Mouse (Mus musculus) monocyte, adult 2 months (primary cell): ENCODE results near the gene Myo9a.
"Not testable (repeated sequence)": the region's sequence is repeated elsewhere in the genome, so short reads cannot be mapped to it uniquely, and the experiment has no call there.

Source experiments
- DNase-seq, 2 experiments: peaks; one replicate each; pipeline ENCODE4 v3.0.0; 2022; ENCODE audit warnings: low spot score in 2 of 2, low read depth in 1 of 2

Myo9a gene

DNA sequence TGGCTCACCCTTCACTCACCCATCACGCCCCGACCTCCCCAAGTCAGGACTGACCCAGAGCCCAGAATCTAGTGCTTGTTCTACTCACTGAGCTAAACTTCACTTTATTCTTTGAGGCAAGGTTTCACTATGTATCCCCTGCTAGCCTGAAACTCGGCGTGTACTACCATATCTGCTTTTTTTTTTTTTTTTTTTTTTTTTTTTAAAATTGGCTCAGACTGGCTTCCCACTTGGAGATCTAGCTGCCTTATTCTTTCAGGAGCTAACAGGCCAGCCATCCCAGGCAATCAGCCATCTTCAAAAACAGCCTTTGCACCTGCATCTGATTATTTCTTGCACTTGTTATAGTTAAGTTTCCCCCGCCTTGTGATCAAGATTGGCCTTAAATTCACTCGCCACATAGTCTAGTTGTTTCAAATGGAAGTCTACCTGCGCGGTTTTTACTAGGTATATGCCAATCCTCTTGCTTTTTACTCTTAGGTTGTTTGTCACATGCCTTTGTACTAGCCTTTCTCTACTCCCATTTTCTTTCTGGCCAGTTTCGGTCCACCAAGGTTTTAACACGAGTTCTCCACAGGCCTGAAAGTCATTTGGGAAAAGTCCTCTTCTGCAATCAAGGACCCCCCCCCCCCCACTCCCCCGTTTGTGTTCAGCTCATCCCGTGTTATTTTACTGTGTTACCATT lies 973 bp upstream of the Myo9a start:
- no peak for DNase-seq

DNA sequence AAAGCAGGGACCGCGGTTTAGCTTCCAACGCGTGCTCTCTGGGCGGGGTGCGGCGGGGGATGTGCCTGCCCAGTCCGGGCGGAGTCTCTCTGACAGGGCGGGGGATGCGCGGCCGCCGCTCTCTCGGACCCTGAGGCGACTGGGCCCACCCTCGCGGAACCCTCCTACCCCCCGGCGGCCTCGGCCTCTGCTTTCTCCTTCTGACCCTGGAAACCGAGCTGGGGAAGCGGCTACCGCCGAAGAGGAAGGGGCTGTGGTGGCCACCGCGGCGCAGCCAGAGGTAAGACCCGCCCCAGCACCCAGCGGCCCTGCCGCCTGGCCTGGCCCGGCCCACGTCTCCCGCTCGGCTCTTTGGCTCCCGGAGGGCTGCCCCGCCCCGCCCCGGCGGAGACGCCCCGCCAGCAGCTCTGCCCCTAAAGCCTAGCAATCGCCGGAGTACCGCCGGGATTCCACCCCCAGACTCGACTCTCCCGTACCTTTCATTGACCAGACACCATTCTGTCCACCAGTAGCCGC lies 428 bp downstream of the Myo9a start:
- no peak for DNase-seq

DNA sequence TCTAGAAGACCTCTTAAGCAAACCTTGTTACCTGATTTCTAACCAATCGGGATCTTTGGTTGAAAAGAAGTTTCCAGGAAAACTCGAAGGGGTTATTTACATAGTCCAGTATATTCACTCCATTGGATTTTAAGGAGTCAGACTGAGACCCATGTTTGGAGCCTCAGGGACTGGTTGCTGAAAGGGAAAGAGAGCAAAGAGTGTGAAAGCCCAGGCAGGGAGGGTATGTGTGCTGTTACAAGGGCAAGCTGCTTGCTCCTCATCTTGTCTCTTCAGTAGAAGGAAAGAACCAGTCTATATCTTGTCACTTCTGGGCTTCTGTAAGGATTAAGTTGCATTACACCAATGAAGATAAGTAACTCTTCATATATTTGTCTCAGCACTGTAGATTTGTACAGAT lies 1.3 kb downstream of the Myo9a start:
- DNase-seq: no peak

DNA sequence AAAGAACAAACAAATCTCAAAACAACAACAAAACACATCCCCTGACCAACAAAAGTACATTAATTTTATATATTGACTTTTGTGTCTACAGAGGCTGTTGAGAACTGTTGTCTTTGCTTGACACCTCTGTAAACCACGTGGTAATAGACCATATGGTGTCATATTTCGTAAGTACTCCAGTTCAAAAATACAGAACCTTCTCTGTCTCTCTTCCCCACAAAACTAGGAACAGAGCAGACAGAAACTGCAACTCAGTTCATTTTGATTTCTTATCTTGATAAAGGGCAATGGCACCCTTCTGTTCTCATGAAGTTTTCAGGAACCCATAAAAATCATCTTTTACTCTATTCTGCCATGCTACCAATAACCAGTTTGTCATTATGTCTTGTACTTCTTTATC lies 4.5 kb downstream of the Myo9a start:
- no peak for DNase-seq

DNA sequence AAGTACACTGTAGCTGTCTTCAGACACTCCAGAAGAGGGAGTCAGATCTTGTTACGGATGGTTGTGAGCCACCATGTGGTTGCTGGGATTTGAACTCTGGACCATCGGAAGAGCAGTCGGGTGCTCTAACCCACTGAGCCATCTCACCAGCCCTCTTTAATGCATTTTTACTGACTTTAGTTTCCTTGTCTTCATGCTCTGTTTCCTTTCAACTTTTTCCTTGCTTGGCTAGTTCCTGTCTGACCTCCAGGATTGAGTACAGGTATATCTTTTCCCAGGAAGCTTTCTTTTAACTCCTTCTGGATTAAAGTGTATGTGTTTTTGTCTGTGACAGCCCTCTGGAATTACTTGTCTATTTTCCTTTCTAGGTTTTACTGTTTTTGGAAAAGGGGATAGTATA lies 6.3 kb downstream of the Myo9a start:
- not testable (repeated sequence) for DNase-seq

DNA sequence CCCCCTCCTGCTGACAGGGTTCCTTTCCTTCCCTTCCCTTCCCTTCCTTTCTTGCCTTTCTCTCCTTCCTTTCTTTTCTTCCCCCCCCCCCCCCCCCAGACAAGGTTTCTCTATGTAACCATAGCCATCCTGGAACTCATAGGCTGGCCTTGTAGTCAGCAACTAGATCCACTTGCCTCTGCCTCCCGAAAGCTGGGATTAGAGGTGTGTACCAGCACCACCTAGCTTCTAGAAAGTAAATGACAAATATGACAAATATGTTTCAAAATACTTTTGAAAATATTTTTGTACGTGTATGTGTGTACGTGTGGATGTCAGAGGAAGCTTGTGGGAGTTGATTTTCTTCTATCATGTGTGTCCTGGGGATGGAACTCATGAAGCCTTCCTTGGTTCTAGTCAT lies 9.8 kb downstream of the Myo9a start:
- DNase-seq: no peak

DNA sequence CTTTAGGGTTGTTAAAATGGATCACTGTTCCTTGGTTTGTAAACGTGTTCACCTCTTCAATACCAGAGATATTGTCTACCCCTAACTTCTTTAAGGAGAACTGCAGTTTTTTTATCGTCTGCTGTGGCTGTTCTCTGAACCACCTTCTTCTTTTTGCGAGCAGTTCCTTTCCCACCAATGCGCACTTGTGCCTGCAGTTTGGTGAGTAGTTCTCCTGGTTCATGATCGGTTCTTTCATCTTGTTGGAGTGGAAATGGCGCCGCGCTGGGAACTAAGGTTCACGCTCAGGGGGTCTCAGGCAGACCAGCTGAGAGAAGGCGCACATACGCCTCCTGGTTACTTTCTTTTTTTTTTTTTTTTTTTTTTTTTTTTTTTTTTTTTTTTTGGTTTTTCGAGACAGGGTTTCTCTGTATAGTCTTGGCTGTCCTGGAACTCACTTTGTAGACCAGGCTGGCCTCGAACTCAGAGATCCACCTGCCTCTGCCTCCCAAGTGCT lies 16.3 kb downstream of the Myo9a start:
- DNase-seq: not testable (repeated sequence)

DNA sequence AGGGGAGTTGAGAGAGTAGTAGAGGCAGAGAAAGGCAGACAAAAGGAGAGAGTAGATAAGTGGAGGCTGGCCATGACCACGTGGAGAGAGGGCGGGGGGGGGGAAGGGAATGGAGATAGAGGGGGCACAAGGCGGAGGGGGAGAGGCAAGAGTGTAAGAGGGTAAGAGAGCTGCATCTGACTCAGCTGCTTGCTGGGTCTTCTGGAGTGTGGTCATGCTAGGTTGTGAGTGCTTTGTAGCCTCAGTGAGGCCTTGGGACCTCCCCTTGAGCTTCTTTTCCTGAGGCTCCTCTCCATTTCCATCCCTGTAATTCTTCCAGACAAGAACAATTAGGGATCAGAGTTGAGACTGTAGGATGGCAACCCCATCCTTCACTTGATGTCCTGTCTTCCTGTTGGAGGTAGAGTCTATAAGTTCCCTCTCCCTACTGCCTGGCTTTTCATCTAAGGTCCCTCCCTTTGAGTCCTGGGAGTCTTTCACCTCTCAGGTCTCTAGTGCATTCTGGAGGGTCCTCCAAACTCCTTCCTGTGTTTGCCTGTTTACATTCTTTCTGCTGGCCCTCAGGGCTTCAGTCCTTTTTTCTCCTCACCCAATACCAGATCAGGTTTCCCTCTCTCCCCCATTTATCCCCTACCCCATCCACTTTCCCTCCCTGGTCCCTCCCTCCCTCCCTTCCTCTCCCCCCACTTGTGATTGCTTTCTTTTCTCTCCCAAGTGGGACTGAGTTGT lies 55.5 kb downstream of the Myo9a start:
- DNase-seq: not testable (repeated sequence)

DNA sequence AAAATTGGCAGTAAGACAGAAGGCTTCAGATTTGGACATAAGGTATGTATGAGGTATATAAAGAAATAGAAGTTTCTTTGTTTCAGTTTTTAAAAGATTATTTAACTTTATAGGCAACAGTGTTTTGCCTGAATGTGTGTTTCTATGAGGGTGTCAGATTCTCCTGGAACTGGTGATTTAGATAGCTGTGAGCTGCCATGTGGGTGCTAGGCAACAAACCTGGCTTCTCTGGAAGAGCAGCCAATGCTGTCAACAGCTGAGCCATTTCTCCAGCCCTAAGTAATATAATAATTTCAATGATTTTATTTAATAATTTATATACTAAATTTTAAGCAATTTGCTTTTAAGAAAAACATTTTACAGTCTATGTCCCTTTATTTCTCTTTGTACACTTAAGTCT lies 133.9 kb downstream of the Myo9a start:
- no peak for DNase-seq

DNA sequence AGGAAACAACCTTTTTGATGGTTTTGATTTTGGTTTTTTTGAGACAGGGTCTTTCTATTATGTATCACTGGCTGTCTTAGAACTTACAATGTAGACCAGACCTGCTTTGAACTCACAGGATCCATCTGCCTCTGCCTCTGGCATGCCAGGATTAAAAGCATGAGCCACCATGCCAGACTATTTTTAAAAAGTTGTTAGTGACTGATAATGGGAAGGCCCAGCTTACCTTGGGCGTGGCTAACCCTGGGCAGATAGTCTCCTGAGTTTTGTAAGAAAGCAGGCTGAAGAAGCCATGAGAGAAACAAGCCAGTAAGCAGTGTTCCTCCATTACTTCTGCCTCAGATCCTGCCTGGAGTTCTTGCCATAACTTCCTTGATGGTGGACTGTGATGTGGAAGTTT lies 152.7 kb downstream of the Myo9a start:
- no peak for DNase-seq

DNA sequence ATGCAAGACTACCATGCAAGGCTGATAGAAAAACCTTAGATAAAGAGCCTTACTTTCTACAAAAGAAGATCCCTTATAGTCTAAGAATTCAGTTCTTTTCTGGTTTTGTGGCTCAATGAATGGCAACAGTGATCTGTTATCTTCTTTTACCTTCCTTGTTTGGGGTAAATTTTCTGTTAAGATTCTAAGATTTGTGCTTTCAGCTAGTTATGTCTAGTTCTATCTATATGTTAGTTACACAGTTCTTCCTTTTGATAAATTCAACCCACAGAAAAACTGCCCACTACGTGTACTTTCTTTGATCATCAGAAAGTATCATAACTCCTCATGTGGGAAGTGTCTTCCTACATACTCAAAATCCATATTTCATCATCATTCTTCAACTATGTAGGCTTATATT lies 164.1 kb downstream of the Myo9a start:
- DNase-seq: no peak

DNA sequence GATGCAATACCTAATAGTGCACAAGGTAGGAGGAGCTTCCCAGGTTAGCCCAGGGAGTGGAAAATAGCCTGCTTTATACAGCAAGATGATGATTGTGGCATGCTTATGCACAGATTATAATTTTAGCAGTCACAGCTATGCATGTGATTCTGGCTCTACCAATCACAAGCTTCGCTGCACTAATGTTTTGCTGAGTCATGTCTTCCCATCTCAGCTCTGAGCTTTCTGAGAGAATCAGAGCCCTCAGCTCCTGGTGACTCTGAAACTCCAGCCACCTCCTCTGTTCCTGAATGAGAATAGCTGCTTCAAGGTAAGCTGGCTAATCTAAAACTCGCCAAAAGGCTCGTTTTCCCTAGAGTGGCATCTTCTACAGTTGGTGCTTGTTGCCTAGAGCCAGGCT lies 179.6 kb downstream of the Myo9a start:
- DNase-seq: no peak

DNA sequence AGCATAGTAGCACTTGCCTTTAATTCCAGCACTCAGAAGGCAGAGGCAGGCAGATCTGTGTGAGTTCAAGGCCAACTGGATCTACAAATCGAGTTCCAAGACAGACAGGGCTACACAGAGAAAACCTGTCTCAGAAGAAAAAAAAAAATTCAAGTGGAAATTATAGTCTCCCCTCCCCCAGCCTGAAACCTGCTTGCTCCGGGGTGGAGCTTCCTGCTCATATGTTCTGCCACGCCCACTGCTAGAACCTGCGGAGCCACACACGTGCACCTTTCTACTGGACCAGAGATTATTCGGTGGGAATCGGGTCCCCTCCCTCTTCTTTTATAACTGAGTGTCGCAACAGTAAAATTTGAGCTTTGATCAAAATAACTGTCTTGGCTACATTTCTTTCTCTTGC lies 185.2 kb downstream of the Myo9a start:
- not testable (repeated sequence) for DNase-seq

DNA sequence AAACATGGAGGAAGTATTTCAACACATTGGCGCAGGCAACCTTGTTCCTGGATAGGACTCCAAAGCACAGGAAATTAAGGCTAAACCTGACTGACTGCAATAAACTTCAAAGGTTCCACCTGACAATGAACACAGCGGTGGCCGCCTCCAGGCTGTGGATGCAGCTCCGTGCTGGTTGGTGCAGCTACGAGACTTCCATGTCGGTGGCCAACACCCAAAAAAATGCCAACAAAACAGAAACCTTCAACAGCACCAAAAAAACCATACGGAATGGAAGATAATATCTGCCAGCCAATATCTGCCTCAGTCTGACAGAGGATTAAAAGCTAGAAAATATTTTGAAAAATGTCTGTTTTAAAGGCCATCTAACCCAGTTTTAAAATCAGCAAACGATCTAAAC lies 187.8 kb downstream of the Myo9a start:
- DNase-seq: no peak

DNA sequence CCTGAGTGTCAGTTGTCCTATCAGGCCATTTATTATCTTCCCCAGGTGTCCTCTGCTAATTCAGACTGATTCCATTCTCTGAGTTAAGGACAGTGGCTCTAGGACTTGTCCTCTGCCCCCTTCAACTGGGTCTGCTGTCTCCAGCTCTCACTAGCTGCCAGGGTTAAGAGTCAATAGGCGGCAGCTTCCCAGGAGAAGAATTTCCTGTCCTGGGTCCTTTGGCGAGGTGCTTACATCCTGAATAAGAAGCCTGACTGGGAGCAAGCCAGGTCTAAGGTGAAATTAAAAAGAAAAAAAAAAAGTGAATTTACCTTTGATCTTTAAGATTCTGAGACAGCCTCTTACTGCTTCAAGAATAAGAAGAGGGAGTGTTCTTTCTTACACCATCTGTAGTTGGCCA lies 189.0 kb downstream of the Myo9a start:
- no peak for DNase-seq

DNA sequence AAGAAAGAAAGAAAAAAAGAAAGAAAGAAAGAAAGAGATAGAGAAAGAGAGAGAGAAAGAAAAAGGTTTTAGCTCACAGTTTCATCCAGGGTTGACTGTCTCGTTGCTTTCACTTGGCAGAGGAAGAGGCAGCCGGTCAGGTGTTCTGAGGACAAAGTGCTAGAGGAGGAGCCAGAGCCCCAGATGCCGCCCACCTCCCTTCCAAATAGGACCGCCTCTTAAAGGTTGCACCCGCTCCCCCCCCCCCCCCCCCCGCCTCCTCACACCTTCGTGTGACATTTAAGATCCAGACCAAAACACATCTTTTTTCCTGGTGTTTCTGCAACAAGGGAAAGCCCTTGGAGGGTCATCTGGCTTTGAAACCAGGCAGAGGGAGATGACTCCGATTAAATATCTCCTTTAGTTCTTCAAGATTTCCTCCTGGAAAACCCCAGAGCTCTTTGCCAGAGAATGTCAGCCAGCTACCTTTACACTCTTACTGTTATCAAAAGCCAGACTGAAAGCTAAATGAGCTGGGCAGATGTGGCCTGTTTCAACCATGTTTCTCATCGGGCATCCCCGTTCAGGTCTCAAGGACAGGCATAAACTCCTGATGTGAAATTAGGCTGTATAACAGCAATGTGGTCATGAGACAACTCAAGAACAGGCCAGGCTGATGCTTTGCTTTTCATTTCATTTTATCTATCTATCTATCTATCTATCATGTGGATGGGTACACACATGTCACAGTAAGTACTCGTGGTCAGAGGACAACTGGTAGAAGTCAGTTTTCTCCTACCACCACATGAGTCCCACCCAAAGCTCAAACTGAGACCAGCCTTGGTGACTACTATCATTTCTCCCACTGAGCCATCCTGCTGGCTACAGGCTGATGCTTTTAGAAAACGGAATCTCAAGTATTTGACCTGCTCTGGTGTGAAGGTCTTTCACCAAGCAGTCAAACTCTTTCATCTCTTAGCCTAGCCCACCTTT lies 190.5 kb downstream of the Myo9a start:
- no peak for DNase-seq

DNA sequence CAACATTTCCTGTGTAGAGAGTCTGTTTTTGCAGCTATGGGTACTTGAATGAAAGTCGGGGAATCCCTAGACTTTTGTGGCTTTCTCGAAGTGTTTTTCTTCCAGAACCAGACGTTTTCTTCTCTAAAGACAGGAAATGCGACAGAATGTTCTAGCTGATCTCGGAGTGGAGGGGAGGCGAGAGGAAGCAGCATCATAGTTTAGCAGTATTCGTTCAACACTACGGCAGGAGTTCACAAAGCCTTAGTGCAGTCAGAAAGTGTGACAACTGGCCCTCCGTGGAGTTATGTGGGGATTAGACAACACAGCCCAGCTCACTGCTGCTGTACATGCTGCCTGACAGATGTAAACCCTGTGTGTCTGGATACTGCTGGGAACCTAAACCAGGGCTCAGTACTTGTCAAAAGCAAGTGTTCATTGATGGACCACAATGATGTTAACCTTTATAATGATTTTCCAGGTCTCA lies 191.2 kb downstream of the Myo9a start:
- DNase-seq: no peak

DNA sequence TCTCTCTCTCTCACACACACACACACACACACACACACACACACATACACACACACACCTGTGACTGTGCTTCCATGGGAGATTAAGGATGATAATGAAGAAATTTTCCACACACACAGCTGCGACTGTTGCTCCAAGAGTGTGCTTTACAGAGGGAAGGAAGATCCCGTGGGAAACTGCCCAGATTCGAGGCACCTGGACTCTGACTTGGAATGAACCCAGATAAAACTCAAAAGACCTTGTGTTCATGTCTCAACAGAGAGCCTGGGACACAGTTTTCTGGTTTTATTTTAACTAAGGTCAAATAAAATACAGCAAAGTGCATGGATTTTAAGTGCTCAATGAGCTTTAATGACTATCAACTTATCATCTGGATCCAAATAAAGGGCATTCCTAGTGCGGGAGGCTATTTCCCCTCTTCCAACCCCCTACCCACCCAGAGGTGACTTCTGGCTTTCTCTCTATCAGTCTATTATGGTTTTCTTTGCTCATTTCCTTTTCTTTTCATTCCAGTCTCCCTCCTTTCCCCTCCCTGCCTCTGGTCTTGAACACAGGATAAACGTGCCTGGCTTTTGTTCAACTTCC lies 191.9 kb downstream of the Myo9a start:
- DNase-seq: no peak

DNA sequence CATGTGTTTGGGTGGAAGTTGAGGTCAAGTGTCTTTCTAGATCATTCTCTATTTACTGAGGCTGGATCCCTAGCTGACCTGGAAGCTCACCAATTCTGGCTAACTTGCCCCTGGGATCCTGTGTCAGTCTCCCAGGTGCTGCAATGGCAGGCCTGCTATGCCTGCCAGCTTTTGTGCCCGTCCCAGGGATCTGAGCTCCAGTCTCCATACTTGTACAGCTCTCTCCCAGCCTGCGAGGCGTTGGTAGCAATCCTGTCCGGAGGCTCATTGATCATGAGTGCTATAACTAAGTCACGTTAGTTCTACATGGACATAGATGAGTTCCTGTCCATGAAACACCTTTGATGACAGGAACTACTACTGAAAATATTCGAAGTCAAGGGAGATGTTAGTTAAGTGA lies 193.1 kb downstream of the Myo9a start:
- no peak for DNase-seq

DNA sequence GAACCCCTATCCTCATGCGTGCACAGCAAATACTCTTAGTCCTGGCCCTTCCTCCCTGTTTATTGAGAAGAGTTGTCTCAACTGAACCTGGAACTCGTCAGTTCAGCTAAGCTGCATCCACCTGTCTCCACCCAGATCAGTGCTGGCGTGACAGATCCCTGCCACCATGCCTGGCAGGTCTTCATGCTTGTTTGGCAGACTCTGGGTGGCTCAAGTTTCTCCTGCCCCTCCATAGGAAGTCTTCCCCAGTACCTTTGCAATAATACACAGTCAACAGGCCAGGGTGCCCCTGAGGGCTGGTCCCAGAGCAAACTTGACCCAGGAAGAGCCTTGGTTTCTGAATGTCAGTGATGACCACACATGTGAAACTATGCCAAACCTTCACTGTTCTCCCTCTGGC lies 194.5 kb downstream of the Myo9a start:
- no peak for DNase-seq

DNA sequence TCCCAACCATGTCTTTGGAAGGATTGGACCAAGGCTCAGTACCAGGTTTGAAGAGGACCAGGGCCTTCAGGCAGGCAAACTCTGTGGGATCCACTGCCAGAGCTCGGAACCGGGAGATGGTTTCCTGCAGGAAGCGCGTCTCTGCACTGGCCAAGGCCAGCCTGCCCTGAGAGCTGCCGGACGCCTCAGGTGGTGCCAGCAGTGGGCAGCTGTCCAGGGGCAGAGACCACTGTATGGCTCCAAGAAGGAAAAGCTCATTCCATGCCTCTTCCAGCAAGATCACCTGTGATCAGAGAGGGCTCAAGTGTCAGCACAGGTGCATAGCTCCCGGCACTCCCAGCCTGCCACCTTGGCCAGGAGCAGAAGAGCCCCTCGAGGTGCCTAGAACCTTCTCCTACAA lies 196.6 kb downstream of the Myo9a start:
- DNase-seq: no peak
